Comparison of ENCODE assay signal across 8 mouse cellular contexts in the genomic region with DNA sequence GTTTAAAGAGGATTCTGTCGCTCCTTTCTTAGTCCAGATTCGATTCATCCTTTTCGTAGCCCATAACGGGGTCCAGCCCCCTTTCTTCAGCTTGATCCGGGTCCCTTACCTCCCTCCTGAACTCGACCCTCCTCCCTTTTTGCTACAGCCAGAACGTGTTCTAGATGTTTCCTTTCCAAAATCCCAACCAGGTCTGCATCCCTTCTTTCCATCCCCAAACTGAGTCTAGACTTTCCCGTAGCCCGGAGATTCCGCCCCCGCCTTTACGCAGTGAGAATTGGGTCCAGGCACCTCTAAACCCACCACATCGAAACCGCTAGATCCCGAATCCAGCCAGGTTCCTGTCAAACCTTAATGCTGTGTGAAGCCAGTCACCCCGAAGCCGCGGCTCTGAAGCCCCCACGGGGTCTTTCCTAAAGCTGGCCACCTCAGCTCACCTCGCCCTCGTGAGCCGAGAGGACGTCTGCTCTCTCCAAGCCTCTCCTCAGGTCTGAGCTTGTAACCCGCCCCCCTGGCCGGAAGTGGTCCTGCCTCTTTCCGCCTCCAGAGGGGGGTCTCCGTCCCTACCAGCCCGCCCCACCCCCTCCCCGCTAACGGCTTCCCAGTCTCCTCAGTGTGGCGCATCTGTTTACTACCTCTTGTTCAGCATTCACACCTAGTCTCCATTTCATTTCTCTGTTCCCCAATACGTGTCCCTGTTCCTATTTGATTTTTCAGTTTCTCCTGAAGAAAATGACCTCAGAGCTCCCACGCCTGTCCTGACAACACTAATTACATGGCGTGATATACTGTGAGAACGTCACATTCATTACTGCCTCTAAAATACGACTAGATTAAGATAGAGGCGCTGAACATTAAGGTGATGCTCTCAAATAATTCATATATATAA. TPM values are rescaled to one million over a fixed set of nuclear protein-coding genes. Genes with fewer than 3 reads are reported as not detected.
DNase-seq lines count a peak whose midpoint lies in the region; ATAC-seq lines count a peak whose summit lies in the region.

A gene (minus strand): TSS at position 676 of the 889 bp plus-strand sequence.

- no peak for DNase-seq in heart, adult 8-10 months (ENCODE audit: low spot score)
- DNase-seq in cerebellum, adult 18-20 months = peak; percentile 64 to 67
- peak; percentile 38 for DNase-seq in kidney, postnatal 10 days
- peak; percentile 66 for DNase-seq in right cerebral cortex, postnatal 4 days

- H3K27me3 ChIP-seq in heart, embryonic 11.5 days (ENCODE audit: control insufficient read depth, insufficient read depth, low read length) = no peaks in the 10 kb centered on the region
- H3K27me3 ChIP-seq in forebrain, embryonic 16.5 days (replicated peaks; ENCODE audit: control insufficient read depth, insufficient read depth, low read length) = no peaks in the 10 kb centered on the region
- H3K27me3 ChIP-seq in liver, embryonic 15.5 days = peaks cover 60% of the 10 kb centered on the region

- H3K9ac ChIP-seq in heart, embryonic 11.5 days (ENCODE audit: low read depth, low read length) = peak within 1 kb of the TSS; percentile 70
- H3K9ac ChIP-seq in forebrain, embryonic 16.5 days (replicated peaks; ENCODE audit: low read depth, low read length) = peak within 1 kb of the TSS; percentile 66
- no peak within 1 kb of the TSS for H3K9ac ChIP-seq in liver, embryonic 15.5 days

- H3K9me3 ChIP-seq in heart, embryonic 11.5 days (replicated peaks; ENCODE audit: control insufficient read depth, low read length) = no peaks in the 10 kb centered on the region
- no peaks in the 10 kb centered on the region for H3K9me3 ChIP-seq in forebrain, embryonic 16.5 days (ENCODE audit: control insufficient read depth, low read length)
- no peaks in the 10 kb centered on the region for H3K9me3 ChIP-seq in liver, embryonic 15.5 days (replicated peaks)

- no peaks in the 10 kb centered on the region for H3K36me3 ChIP-seq in heart, embryonic 11.5 days (ENCODE audit: control insufficient read depth, insufficient read depth, low read length)
- H3K36me3 ChIP-seq in forebrain, embryonic 16.5 days (ENCODE audit: control insufficient read depth, insufficient read depth) = peaks cover 3% of the 10 kb centered on the region; the same call in 1 of the 2 replicates
- H3K36me3 ChIP-seq in liver, embryonic 15.5 days (replicated peaks) = no peaks in the 10 kb centered on the region

- H3K27ac ChIP-seq in heart, embryonic 11.5 days (ENCODE audit: low read depth, low read length) = peak within 1 kb of the TSS; percentile 54; the same call in 1 of the 2 replicates
- H3K27ac ChIP-seq in forebrain, embryonic 16.5 days (ENCODE audit: low read length) = peak within 1 kb of the TSS; percentile 79
- H3K27ac ChIP-seq in liver, embryonic 15.5 days (replicated peaks) = no peak within 1 kb of the TSS

- peak; percentile 77 for ATAC-seq in heart, embryonic 11.5 days (replicated peaks; ENCODE audit: insufficient number of reproducible peaks, low FRiP score, low TSS enrichment)
- ATAC-seq in forebrain, embryonic 16.5 days = peak; percentile 90
- ATAC-seq in liver, embryonic 15.5 days (ENCODE audit: insufficient read depth) = no peak
- no peak for ATAC-seq in megakaryocyte-erythroid progenitor cell, adult 5-6 weeks (replicated peaks; ENCODE audit: low FRiP score, low TSS enrichment, poor library complexity, severe bottlenecking)

- no peaks in the 10 kb centered on the region for H3K4me1 ChIP-seq in heart, embryonic 11.5 days (ENCODE audit: control insufficient read depth, insufficient read depth, low read length)
- H3K4me1 ChIP-seq in forebrain, embryonic 16.5 days (replicated peaks; ENCODE audit: control insufficient read depth, insufficient read depth, low read length) = 0 out of 2 replicates have a peak, but pooled peaks cover 2% of the 10 kb centered on the region
- no peaks in the 10 kb centered on the region for H3K4me1 ChIP-seq in liver, embryonic 15.5 days (replicated peaks)

- 23% methylated on average over 37 of the region's 37 CpGs for WGBS in heart, embryonic 11.5 days (ENCODE audit: insufficient replicate concordance)
- WGBS in forebrain, embryonic 16.5 days = 28% methylated on average over 36 of the region's 37 CpGs
- 27% methylated on average over 37 of the region's 37 CpGs for WGBS in liver, embryonic 15.5 days (ENCODE audit: insufficient replicate concordance)

- peak within 1 kb of the TSS; percentile 54 for H3K4me3 ChIP-seq in heart, embryonic 11.5 days (ENCODE audit: low read depth, low read length)
- H3K4me3 ChIP-seq in forebrain, embryonic 16.5 days (replicated peaks; ENCODE audit: low read length) = peak within 1 kb of the TSS; percentile 53
- H3K4me3 ChIP-seq in liver, embryonic 15.5 days (replicated peaks) = peak within 1 kb of the TSS; percentile 18; the same call in 1 of the 2 replicates

- peak within 1 kb of the TSS; percentile 63 for H3K4me2 ChIP-seq in heart, embryonic 11.5 days
- peak within 1 kb of the TSS; percentile 50 for H3K4me2 ChIP-seq in forebrain, embryonic 16.5 days (ENCODE audit: low read length)
- H3K4me2 ChIP-seq in liver, embryonic 15.5 days = peak within 1 kb of the TSS; percentile 41

RNA-seq across cellular contexts. Expression of the gene that starts here (rescaled TPM):
- polyA plus RNA-seq in heart, embryonic 11.5 days (2014; fragmentation: Nextera tagmentation; extraction: Ambion mirVana) = 28.1 and 29.2 TPM in 2 replicates
- total RNA-seq in heart, adult 8-10 months (2022) = 1 to 10 TPM in 1 of 4 experiments, under 1 TPM in 3; 0.44 to 1.0 (median 0.54) TPM
- 70.8 and 82.4 TPM in 2 replicates for polyA plus RNA-seq in forebrain, embryonic 16.5 days (2015; fragmentation: Nextera tagmentation; extraction: Ambion mirVana)
- polyA plus RNA-seq in liver, embryonic 15.5 days (2015; fragmentation: Nextera tagmentation; extraction: Ambion mirVana) = 0.60 and 0.78 TPM in 2 replicates
- total RNA-seq in megakaryocyte-erythroid progenitor cell, adult 5-6 weeks (2014; fragmentation: Nextera tagmentation) = not detected in 2 replicates
- total RNA-seq in megakaryocyte-erythroid progenitor cell, adult 5-6 weeks (2017) = 0.23 TPM in 1 of 2 replicates, not detected in the other

Comparison
In these comparisons a context has a peak if more than half of its experiments do, and no peak if none do; other contexts are left out.
1. RNA of the gene that starts here (polyA plus RNA-seq): 70.8 to 82.4 TPM in forebrain, embryonic 16.5 days and 28.1 to 29.2 TPM in heart, embryonic 11.5 days; 0.60 to 0.78 TPM in liver, embryonic 15.5 days; every median in the first group is over 10 times any median in the second.
2. ATAC-seq: peak in heart, embryonic 11.5 days (single experiment) and forebrain, embryonic 16.5 days (single experiment); none in liver, embryonic 15.5 days (single experiment) and megakaryocyte-erythroid progenitor cell, adult 5-6 weeks (single experiment).
3. Peak in every context shown above with its lines, with median percentiles within 50 percentile points of each other: H3K4me2 ChIP-seq and H3K4me3 ChIP-seq.